Mouse (Mus musculus) olfactory bulb, adult 2 months (tissue): Measurements from ENCODE around the gene Magea3.
"Not testable (repeated sequence)": the region's sequence is repeated elsewhere in the genome, so short reads cannot be mapped to it uniquely, and the experiment has no call there.

Source experiments
- CTCF ChIP-seq: fragments of 200-500 bp; IDR thresholded peaks from 2 replicates; pipeline ENCODE4 v1.5.1; 2012; ENCODE audit warnings: low read depth, mild to moderate bottlenecking, low read length, moderate library complexity; ENCODE audit not compliant: insufficient read depth
- POLR2A ChIP-seq: fragments of 200-500 bp; IDR thresholded peaks from 2 replicates; pipeline ENCODE4 v1.6.1; 2012; ENCODE audit warnings: mild to moderate bottlenecking, low read depth, low read length, moderate library complexity; ENCODE audit not compliant: insufficient read depth

DNA sequence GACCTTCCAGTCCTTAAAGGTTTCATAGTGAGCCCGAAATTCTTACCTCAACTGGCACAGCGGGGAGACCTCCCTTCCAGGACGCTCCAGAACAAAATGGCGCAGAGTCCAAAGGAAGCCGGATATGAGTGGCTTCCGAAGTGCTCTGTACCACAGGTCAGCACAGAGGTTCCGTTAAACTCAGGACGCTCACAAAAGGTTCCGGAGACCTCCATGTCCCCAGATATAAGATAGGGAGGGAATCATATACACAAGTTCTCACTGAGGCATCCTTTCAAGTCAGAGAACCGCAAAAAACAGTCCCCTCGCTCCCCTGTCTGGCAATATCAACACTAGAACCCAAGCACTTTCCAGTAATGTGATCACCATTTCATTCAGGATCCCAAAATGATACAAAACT lies 46.4 kb upstream of the Magea3 start, which contains the start of gene Magea8:
- not testable (repeated sequence) for TF ChIP-seq CTCF, POLR2A
